Mouse (Mus musculus) forebrain, embryonic 15.5 days (tissue): ENCODE measurements around the gene Ctnnd2. TPM values are rescaled to one million over a fixed set of nuclear protein-coding genes. Genes with fewer than 3 reads are reported as not detected.

Experiments
- ATAC-seq: fragments of 200-750 bp; cut with Nextera tagmentation; replicated peaks from 2 replicates; pipeline ENCODE4 v1.8.0; 2017; ENCODE audit warnings: mild to moderate bottlenecking, moderate TSS enrichment, moderate library complexity
- H3K27ac ChIP-seq: fragments of 300-500 bp; sonication (generic); replicated peaks from 2 replicates; pipeline ENCODE4 v1.5.1; 2015; ENCODE audit warnings: mild to moderate bottlenecking, inconsistent platforms
- H3K27me3 ChIP-seq: fragments of 300-500 bp; sonication (generic); 2 replicates; pipeline ENCODE4 v1.6.1; 2015; ENCODE audit warnings: inconsistent platforms
- H3K36me3 ChIP-seq: fragments of 300-500 bp; sonication (generic); 2 replicates; pipeline ENCODE4 v1.6.1; 2015; ENCODE audit warnings: mild to moderate bottlenecking, inconsistent platforms
- H3K4me1 ChIP-seq: fragments of 300-500 bp; sonication (generic); 2 replicates; pipeline ENCODE4 v1.6.1; 2015; ENCODE audit warnings: inconsistent platforms
- H3K4me2 ChIP-seq: fragments of 300-500 bp; sonication (generic); replicated peaks from 2 replicates; pipeline ENCODE4 v1.6.1; 2015; ENCODE audit warnings: mild to moderate bottlenecking, inconsistent platforms
- H3K4me3 ChIP-seq: fragments of 300-500 bp; sonication (generic); 2 replicates; pipeline ENCODE4 v1.5.1; 2015; ENCODE audit warnings: mild to moderate bottlenecking, inconsistent platforms
- H3K9ac ChIP-seq: fragments of 300-500 bp; sonication (generic); replicated peaks from 2 replicates; pipeline ENCODE4 v1.6.1; 2015; ENCODE audit warnings: mild to moderate bottlenecking, inconsistent platforms
- H3K9me3 ChIP-seq: fragments of 300-500 bp; sonication (generic); 2 replicates; pipeline ENCODE4 v1.6.1; 2016; ENCODE audit warnings: inconsistent platforms
- WGBS: fragments of 180-500 bp; shearing (Covaris S2); methylation state at CpG from one replicate; pipeline ENCODE4 v1.1.7; 2015; ENCODE audit warnings: mixed read lengths; 5-methylcytosine and 5-hydroxymethylcytosine counted together
- polyA plus RNA-seq: library from polyadenylated mRNA; unstranded; fragments of >200 nt; fragmentation: Nextera tagmentation; extraction: Ambion mirVana; gene quantifications from 2 replicates; pipeline ENCODE4 v1.2.1, GENCODE M21; 2015

Ctnnd2 gene
- polyA plus RNA-seq, 1 experiment from 2014 or later = 83.6 TPM

GRCm38 (mm10) chr15:30191931-30192668, 19.7 kb downstream of the Ctnnd2 start:
- WGBS = 44% methylated on average over 5 of the region's 5 CpGs

GRCm38 (mm10) chr15:30198429-30198828, 26.0 kb downstream of the Ctnnd2 start:
- ATAC-seq = no peak
- WGBS = 90% methylated on average over 3 of the region's 3 CpGs
- Histone ChIP-seq H3K27ac (no peak overlapping the region), H3K4me2 (no peak overlapping the region), H3K9me3 (no peaks in the 10 kb centered on the region), H3K9ac (no peak overlapping the region), H3K27me3 (no peaks in the 10 kb centered on the region), H3K4me1 (peaks cover 12% of the 10 kb centered on the region), H3K4me3 (no peak overlapping the region), H3K36me3 (no peaks in the 10 kb centered on the region)

More at GRCm38 (mm10) chr15:30191931-30192668, 19.7 kb downstream of the Ctnnd2 start:
- Histone ChIP-seq H3K4me2 (no peak overlapping the region), H3K9ac (no peak overlapping the region), H3K36me3 (no peaks in the 10 kb centered on the region), H3K27ac (0 out of 2 replicates have a peak overlapping the region, but pooled peaks have one; percentile 43), H3K4me1 (peaks cover 12% of the 10 kb centered on the region), H3K4me3 (no peak overlapping the region), H3K27me3 (no peaks in the 10 kb centered on the region), H3K9me3 (0 out of 2 replicates have a peak, but pooled peaks cover 6% of the 10 kb centered on the region)
- ATAC-seq = peak; percentile 83

GRCm38 (mm10) chr15:30199785-30200184, 27.4 kb downstream of the Ctnnd2 start:
- Histone ChIP-seq H3K27me3 (no peaks in the 10 kb centered on the region), H3K9me3 (no peaks in the 10 kb centered on the region), H3K36me3 (no peaks in the 10 kb centered on the region), H3K27ac (no peak overlapping the region), H3K4me1 (peaks cover 16% of the 10 kb centered on the region), H3K4me2 (no peak overlapping the region), H3K4me3 (no peak overlapping the region), H3K9ac (no peak overlapping the region)
- ATAC-seq = no peak
- WGBS = 93% methylated on average over 1 of the region's 1 CpGs

- Histone ChIP-seq H3K36me3 (no peaks in the 10 kb centered on the region), H3K4me1 (peaks cover 16% of the 10 kb centered on the region), H3K9ac (no peak overlapping the region), H3K27ac (no peak overlapping the region), H3K27me3 (no peaks in the 10 kb centered on the region), H3K4me3 (no peak overlapping the region), H3K4me2 (no peak overlapping the region), H3K9me3 (no peaks in the 10 kb centered on the region)
- peak; percentile 57; the same call in 1 of the 2 replicates for ATAC-seq
- WGBS = 87% methylated on average over 2 of the region's 2 CpGs
Observed at GRCm38 (mm10) chr15:30201211-30201610, 28.8 kb downstream of the Ctnnd2 start.

GRCm38 (mm10) chr15:30201617-30202016, 29.2 kb downstream of the Ctnnd2 start:
- WGBS = 47% methylated on average over 3 of the region's 3 CpGs
- peak; percentile 57; the same call in 1 of the 2 replicates for ATAC-seq
- H3K9me3 ChIP-seq = no peaks in the 10 kb centered on the region
- H3K4me2 ChIP-seq = no peak overlapping the region
- H3K27me3 ChIP-seq = no peaks in the 10 kb centered on the region
- H3K4me1 ChIP-seq = peaks cover 16% of the 10 kb centered on the region
- no peak overlapping the region for H3K4me3 ChIP-seq
- no peak overlapping the region for H3K9ac ChIP-seq
- no peak overlapping the region for H3K27ac ChIP-seq
- no peaks in the 10 kb centered on the region for H3K36me3 ChIP-seq

GRCm38 (mm10) chr15:30212746-30213145, 40.4 kb downstream of the Ctnnd2 start:
- Histone ChIP-seq H3K4me1 (peaks cover 12% of the 10 kb centered on the region; the same call in 1 of the 2 replicates), H3K4me2 (no peak overlapping the region), H3K27ac (no peak overlapping the region), H3K27me3 (no peaks in the 10 kb centered on the region), H3K9ac (no peak overlapping the region), H3K36me3 (no peaks in the 10 kb centered on the region), H3K9me3 (no peaks in the 10 kb centered on the region), H3K4me3 (no peak overlapping the region)
- no peak for ATAC-seq
- 41% methylated on average over 5 of the region's 5 CpGs for WGBS

- Histone ChIP-seq H3K9me3 (no peaks in the 10 kb centered on the region), H3K4me2 (no peak overlapping the region), H3K36me3 (no peaks in the 10 kb centered on the region), H3K27me3 (no peaks in the 10 kb centered on the region), H3K4me1 (peaks cover 12% of the 10 kb centered on the region; the same call in 1 of the 2 replicates), H3K9ac (no peak overlapping the region), H3K4me3 (no peak overlapping the region), H3K27ac (0 out of 2 replicates have a peak overlapping the region, but pooled peaks have one; percentile 1)
- ATAC-seq = peak; percentile 43; the same call in 1 of the 2 replicates
- WGBS = 76% methylated on average over 4 of the region's 4 CpGs
Observed at GRCm38 (mm10) chr15:30215871-30216270, 43.5 kb downstream of the Ctnnd2 start.

GRCm38 (mm10) chr15:30229112-30229511, 56.7 kb downstream of the Ctnnd2 start:
- WGBS = 98% methylated on average over 4 of the region's 4 CpGs
- Histone ChIP-seq H3K27ac (no peak overlapping the region), H3K4me1 (no peaks in the 10 kb centered on the region), H3K4me2 (no peak overlapping the region), H3K27me3 (no peaks in the 10 kb centered on the region), H3K9ac (no peak overlapping the region), H3K9me3 (no peaks in the 10 kb centered on the region), H3K36me3 (no peaks in the 10 kb centered on the region), H3K4me3 (no peak overlapping the region)
- no peak for ATAC-seq

- no peak overlapping the region for H3K27ac ChIP-seq
- H3K4me2 ChIP-seq = no peak overlapping the region
- H3K4me1 ChIP-seq = peaks cover 3% of the 10 kb centered on the region; the same call in 1 of the 2 replicates
- no peak overlapping the region for H3K9ac ChIP-seq
- H3K36me3 ChIP-seq = no peaks in the 10 kb centered on the region
- H3K27me3 ChIP-seq = no peaks in the 10 kb centered on the region
- H3K4me3 ChIP-seq = no peak overlapping the region
- WGBS = 93% methylated on average over 10 of the region's 10 CpGs
- H3K9me3 ChIP-seq = no peaks in the 10 kb centered on the region
- no peak for ATAC-seq
Observed at GRCm38 (mm10) chr15:30235210-30236034, 63.0 kb downstream of the Ctnnd2 start.

- ATAC-seq = no peak
- 93% methylated on average over 2 of the region's 2 CpGs for WGBS
- Histone ChIP-seq H3K4me3 (no peak overlapping the region), H3K36me3 (no peaks in the 10 kb centered on the region), H3K4me2 (no peak overlapping the region), H3K27ac (no peak overlapping the region), H3K4me1 (peaks cover 3% of the 10 kb centered on the region; the same call in 1 of the 2 replicates), H3K27me3 (no peaks in the 10 kb centered on the region), H3K9me3 (no peaks in the 10 kb centered on the region), H3K9ac (no peak overlapping the region)
Observed at GRCm38 (mm10) chr15:30240881-30241280, 68.5 kb downstream of the Ctnnd2 start.

- no peak overlapping the region for H3K4me2 ChIP-seq
- no peak overlapping the region for H3K4me3 ChIP-seq
- H3K9ac ChIP-seq = no peak overlapping the region
- H3K4me1 ChIP-seq = peaks cover 27% of the 10 kb centered on the region
- no peaks in the 10 kb centered on the region for H3K9me3 ChIP-seq
- ATAC-seq = 0 out of 2 replicates have a peak, but pooled peaks have one; percentile 21
- 58% methylated on average over 10 of the region's 10 CpGs for WGBS
- no peaks in the 10 kb centered on the region for H3K36me3 ChIP-seq
- no peak overlapping the region for H3K27ac ChIP-seq
- no peaks in the 10 kb centered on the region for H3K27me3 ChIP-seq
Observed at GRCm38 (mm10) chr15:30268822-30269221, 96.4 kb downstream of the Ctnnd2 start.

GRCm38 (mm10) chr15:30271141-30271572, 98.8 kb downstream of the Ctnnd2 start:
- Histone ChIP-seq H3K27me3 (no peaks in the 10 kb centered on the region), H3K9me3 (no peaks in the 10 kb centered on the region), H3K36me3 (no peaks in the 10 kb centered on the region), H3K4me2 (no peak overlapping the region; the same call in 1 of the 2 replicates), H3K4me3 (no peak overlapping the region), H3K27ac (peak overlapping the region; percentile 64), H3K9ac (no peak overlapping the region), H3K4me1 (peaks cover 38% of the 10 kb centered on the region)
- 32% methylated on average over 8 of the region's 8 CpGs for WGBS
- peak; percentile 80 for ATAC-seq
